In genomic region chr2:27404375-27405093, GRCm38 (mm10) we compare ENCODE assay signal across 11 mouse cellular contexts. TPM values are rescaled to one million over a fixed set of nuclear protein-coding genes. Genes with fewer than 3 reads are reported as not detected.
DNase-seq lines count a peak whose midpoint lies in the region; ATAC-seq and TF ChIP-seq lines count a peak whose summit lies in the region.
"Had no signal": no experiment of that assay in that cellular context is flagged by ENCODE, and none has a peak within 500 bp of the region (broad histone marks: within the 10 kb centered on the region; RNA-seq: fewer than 3 reads in every experiment).

No protein-coding gene starts in this region.

- TF ChIP-seq EP300 in ES-Bruce4 (IDR thresholded peaks at IDR 0.05; ENCODE audit: insufficient read depth, low read depth, low read length), result no peak

- no peak for ATAC-seq in kidney, embryonic 16.5 days (ENCODE audit: low FRiP score, low TSS enrichment)
- no peak for ATAC-seq in limb, embryonic 14.5 days (ENCODE audit: low FRiP score, low read depth)
- ATAC-seq: midbrain, embryonic 16.5 days had no signal

- H3K36me3 ChIP-seq in kidney, embryonic 16.5 days (ENCODE audit: insufficient read depth, low read length), result peaks cover 4% of the 10 kb centered on the region; the same call in 1 of the 2 replicates
- no peaks in the 10 kb centered on the region for H3K36me3 ChIP-seq in ES-Bruce4 (ENCODE audit: control insufficient read depth, insufficient read depth, low read length, poor library complexity, severe bottlenecking)
- H3K36me3 ChIP-seq in limb, embryonic 14.5 days (ENCODE audit: control insufficient read depth, insufficient read depth, low read length), result no peaks in the 10 kb centered on the region
- H3K36me3 ChIP-seq: embryonic facial prominence, embryonic 15.5 days had no signal

- WGBS in kidney, embryonic 16.5 days, result 51% methylated on average over 6 of the region's 6 CpGs
- 55% methylated on average over 6 of the region's 6 CpGs for WGBS in limb, embryonic 14.5 days
- WGBS in cerebellum, adult 2 months, result 71% methylated on average over 6 of the region's 6 CpGs

- H3K4me2 ChIP-seq in kidney, embryonic 16.5 days (replicated peaks; ENCODE audit: low read depth, low read length), result no peak overlapping the region
- no peak overlapping the region for H3K4me2 ChIP-seq in limb, embryonic 14.5 days (replicated peaks; ENCODE audit: low read depth, low read length, severe bottlenecking)
- H3K4me2 ChIP-seq: embryonic facial prominence, embryonic 15.5 days had no signal

- H3K4me3 ChIP-seq in kidney, embryonic 16.5 days (ENCODE audit: low read length), result no peak overlapping the region
- no peak overlapping the region for H3K4me3 ChIP-seq in ES-Bruce4 (ENCODE audit: low read depth, low read length)
- H3K4me3 ChIP-seq in limb, embryonic 14.5 days (replicated peaks; ENCODE audit: low read length), result no peak overlapping the region
- no peak overlapping the region for H3K4me3 ChIP-seq in cerebellum, adult 2 months (replicated peaks; ENCODE audit: insufficient read depth, low read depth, low read length)
- H3K4me3 ChIP-seq: embryonic facial prominence, embryonic 15.5 days had no signal

- peaks cover 1% of the 10 kb centered on the region; the same call in 1 of the 2 replicates for H3K9me3 ChIP-seq in kidney, embryonic 16.5 days (ENCODE audit: low read length)
- H3K9me3 ChIP-seq in ES-Bruce4 (replicated peaks; ENCODE audit: control insufficient read depth, insufficient read depth, low read length, poor library complexity, severe bottlenecking), result no peaks in the 10 kb centered on the region; the same call in 1 of the 2 replicates
- no peaks in the 10 kb centered on the region for H3K9me3 ChIP-seq in limb, embryonic 14.5 days (ENCODE audit: control insufficient read depth, low read length)

- no peak for TF ChIP-seq CTCF in ES-Bruce4 (IDR thresholded peaks at IDR 0.05; ENCODE audit: low read depth, low read length)
- TF ChIP-seq CTCF in cerebellum, adult 2 months (IDR thresholded peaks at IDR 0.05; ENCODE audit: borderline replicate concordance, insufficient read depth, low read depth, low read length), result no peak

- TF ChIP-seq POLR2A in ES-Bruce4 (IDR thresholded peaks at IDR 0.05; ENCODE audit: insufficient read depth, low read length), result no peak
- TF ChIP-seq POLR2A in limb, embryonic 14.5 days (IDR thresholded peaks at IDR 0.05; ENCODE audit: borderline replicate concordance, extremely low read depth, insufficient read depth, insufficient read length), result no peak
- no peak for TF ChIP-seq POLR2A in cerebellum, adult 2 months (IDR thresholded peaks at IDR 0.05; ENCODE audit: borderline replicate concordance, insufficient read depth, low read length)

- no peak overlapping the region for H3K9ac ChIP-seq in kidney, embryonic 16.5 days (replicated peaks; ENCODE audit: low read length)
- no peak overlapping the region for H3K9ac ChIP-seq in ES-Bruce4 (ENCODE audit: low read depth, poor library complexity, severe bottlenecking)
- 0 out of 2 replicates have a peak overlapping the region, but pooled peaks have one; percentile 8 for H3K9ac ChIP-seq in limb, embryonic 14.5 days (ENCODE audit: low read depth, low read length, severe bottlenecking)
- H3K9ac ChIP-seq: embryonic facial prominence, embryonic 15.5 days had no signal

- H3K4me1 ChIP-seq in kidney, embryonic 16.5 days (ENCODE audit: insufficient read depth, low read length), result peaks cover 35% of the 10 kb centered on the region
- H3K4me1 ChIP-seq in ES-Bruce4 (ENCODE audit: control insufficient read depth, insufficient read depth, low read length), result peaks cover 9% of the 10 kb centered on the region
- peaks cover 11% of the 10 kb centered on the region for H3K4me1 ChIP-seq in limb, embryonic 14.5 days (ENCODE audit: control insufficient read depth, insufficient read depth, low read length)
- H3K4me1 ChIP-seq in cerebellum, adult 2 months (ENCODE audit: control insufficient read depth, insufficient read depth, low read length), result no peaks in the 10 kb centered on the region; the same call in 1 of the 2 replicates

- DNase-seq in kidney, postnatal 4 days, result no peak
- peak; percentile 38 for DNase-seq in CD4-positive helper T cell, adult 2 months (ENCODE audit: low read depth, low spot score)
- no peak for DNase-seq in limb, embryonic 14.5 days (ENCODE audit: low spot score)
- DNase-seq in ovary, postnatal 14 days (ENCODE audit: low spot score), result no peak
- DNase-seq in cerebellum, adult 2 months, result no peak
- DNase-seq: right cerebral cortex, adult 18-20 months; thymus, postnatal 36 days had no signal

- H3K27me3 ChIP-seq in kidney, embryonic 16.5 days (ENCODE audit: insufficient read depth, low read length), result no peaks in the 10 kb centered on the region
- no peaks in the 10 kb centered on the region for H3K27me3 ChIP-seq in ES-Bruce4 (ENCODE audit: control insufficient read depth, insufficient read depth, low read length, poor library complexity, severe bottlenecking)
- H3K27me3 ChIP-seq in limb, embryonic 14.5 days (ENCODE audit: control insufficient read depth, insufficient read depth, low read length), result no peaks in the 10 kb centered on the region
- H3K27me3 ChIP-seq in cerebellum, adult 2 months (ENCODE audit: control insufficient read depth, insufficient read depth, low read length), result no peaks in the 10 kb centered on the region
- H3K27me3 ChIP-seq: embryonic facial prominence, embryonic 15.5 days had no signal

- peak overlapping the region; percentile 15; the same call in 1 of the 2 replicates for H3K27ac ChIP-seq in kidney, embryonic 16.5 days (ENCODE audit: low read length)
- peak overlapping the region; percentile 56; the same call in 1 of the 2 replicates for H3K27ac ChIP-seq in ES-Bruce4 (ENCODE audit: insufficient read depth, low read length)
- no peak overlapping the region for H3K27ac ChIP-seq in limb, embryonic 14.5 days (replicated peaks; ENCODE audit: low read depth, low read length)
- no peak overlapping the region for H3K27ac ChIP-seq in cerebellum, adult 2 months (ENCODE audit: insufficient read depth, low read length)

RNA-seq across cellular contexts. Expression of gene Vav2, which starts 22.3 kb away (rescaled TPM):
- polyA plus RNA-seq in kidney, embryonic 16.5 days (2015; fragmentation: Nextera tagmentation; extraction: Ambion mirVana), result 7.1 TPM in 2 replicates
- 24.6 and 26.2 TPM in 2 replicates for polyA plus RNA-seq in ES-Bruce4 (2011; ENCODE audit: insufficient read depth, insufficient read length, low read depth, missing spikeins)
- 19.6 and 23.8 TPM in 2 replicates for polyA plus RNA-seq in limb, embryonic 14.5 days (2012; rRNA removed)
- polyA plus RNA-seq in limb, embryonic 14.5 days (2014; fragmentation: Nextera tagmentation; extraction: Ambion mirVana), result 5.9 and 6.2 TPM in 2 replicates
- polyA plus RNA-seq in cerebellum, adult 2 months (2012; rRNA removed), result 14.7 and 16.1 TPM in 2 replicates

RNA-seq across cellular contexts. Expression of gene Brd3os, which starts 37.6 kb away (rescaled TPM):
- polyA plus RNA-seq in kidney, embryonic 16.5 days (2015; fragmentation: Nextera tagmentation; extraction: Ambion mirVana), result 13.1 and 13.7 TPM in 2 replicates
- polyA plus RNA-seq in ES-Bruce4 (2011; ENCODE audit: insufficient read depth, insufficient read length, low read depth, missing spikeins), result 1.2 and 1.5 TPM in 2 replicates
- 12.5 and 13.0 TPM in 2 replicates for polyA plus RNA-seq in limb, embryonic 14.5 days (2012; rRNA removed)
- polyA plus RNA-seq in limb, embryonic 14.5 days (2014; fragmentation: Nextera tagmentation; extraction: Ambion mirVana), result 9.9 and 13.7 TPM in 2 replicates
- polyA plus RNA-seq in cerebellum, adult 2 months (2012; rRNA removed), result 36.0 and 38.0 TPM in 2 replicates

Comparison
In these comparisons a context has a peak if more than half of its experiments do, and no peak if none do; other contexts are left out.
1. H3K27ac ChIP-seq: peak in kidney, embryonic 16.5 days (single experiment) and ES-Bruce4 (single experiment); none in limb, embryonic 14.5 days (single experiment) and cerebellum, adult 2 months (single experiment).